Mouse (Mus musculus) cortical plate, adult 2 months (tissue): ENCODE results near the gene Nt5c3b. TPM values are rescaled to one million over a fixed set of nuclear protein-coding genes. Genes with fewer than 3 reads are reported as not detected.

Experiments used
- H3K27ac ChIP-seq: fragments of 200-500 bp; 2 replicates; pipeline ENCODE4 v1.5.1; 2012; ENCODE audit warnings: low read length, control low read depth, inconsistent platforms; ENCODE audit not compliant: insufficient read depth
- H3K4me1 ChIP-seq: fragments of 200-500 bp; 2 replicates; pipeline ENCODE4 v1.6.1; 2011; ENCODE audit warnings: low read length; ENCODE audit not compliant: control insufficient read depth, insufficient read depth
- H3K4me3 ChIP-seq: fragments of 200-500 bp; 2 replicates; pipeline ENCODE4 v1.5.1; 2011; ENCODE audit warnings: mild to moderate bottlenecking, low read length, control low read depth; ENCODE audit not compliant: insufficient read depth
- CTCF ChIP-seq: fragments of 200-500 bp; IDR thresholded peaks from 2 replicates; pipeline ENCODE4 v1.5.1; 2011; ENCODE audit warnings: mild to moderate bottlenecking, control low read depth, low read length; ENCODE audit not compliant: insufficient read depth; ENCODE audit errors: extremely low read depth
- POLR2A ChIP-seq: fragments of 200-500 bp; IDR thresholded peaks from 2 replicates; pipeline ENCODE4 v1.6.1; 2011; ENCODE audit warnings: mild to moderate bottlenecking, low read length, control low read depth; ENCODE audit not compliant: insufficient read depth; ENCODE audit errors: extremely low read depth
- polyA plus RNA-seq: library from polyadenylated mRNA; depleted of rRNA; stranded (reverse); fragments of >200 nt; gene quantifications from 2 replicates; pipeline ENCODE4 v1.2.3, GENCODE M21; 2012; rRNA removed

Gene Nt5c3b
- polyA plus RNA-seq, 1 experiment = 70.9 TPM

DNA sequence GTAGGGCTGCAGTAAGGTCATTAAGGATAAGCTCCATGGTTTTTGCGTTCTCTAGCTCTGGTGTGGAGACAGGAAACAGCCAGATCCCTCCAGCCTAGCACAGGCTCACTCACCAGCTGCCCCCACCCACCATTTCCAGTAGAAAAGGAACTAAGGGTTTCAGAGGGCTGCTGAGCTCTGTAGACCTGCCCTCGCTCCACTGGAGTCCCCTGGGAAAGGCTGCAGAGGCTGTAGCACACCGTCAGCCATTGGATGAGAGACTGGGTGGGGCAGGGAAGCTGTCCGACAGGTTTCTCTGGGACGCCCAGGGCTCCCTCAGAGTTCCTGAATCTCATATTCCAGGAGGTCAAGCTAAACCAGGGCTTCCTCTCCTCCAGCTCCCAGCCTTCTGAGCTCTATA, 55.0 kb downstream of the Nt5c3b start:
- H3K4me3 ChIP-seq = no peak overlapping the region
- H3K27ac ChIP-seq = no peak overlapping the region
- TF ChIP-seq POLR2A (no peak), CTCF (no peak)
- peaks cover 4% of the 10 kb centered on the region; the same call in 1 of the 2 replicates for H3K4me1 ChIP-seq

DNA sequence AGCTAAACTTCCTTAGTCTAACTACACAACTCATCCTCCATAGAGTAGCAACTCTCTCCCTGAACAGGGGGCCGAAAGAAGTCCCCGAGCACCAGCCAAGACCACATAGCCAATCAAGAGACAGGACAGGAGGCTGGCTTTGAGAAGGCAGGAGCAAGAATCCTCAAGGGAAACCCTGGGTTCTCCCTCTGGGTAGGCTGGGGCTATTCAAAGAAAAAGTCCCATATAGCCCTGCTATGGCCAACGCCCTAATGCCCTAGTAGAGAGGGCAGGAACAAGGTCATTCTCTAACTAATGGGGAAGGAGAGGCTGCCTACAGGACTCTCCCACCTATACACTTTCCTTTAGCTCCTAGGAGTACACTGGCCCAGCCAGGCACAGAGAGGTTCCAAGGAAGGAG, 56.6 kb downstream of the Nt5c3b start:
- H3K27ac ChIP-seq = no peak overlapping the region
- no peak overlapping the region for H3K4me3 ChIP-seq
- TF ChIP-seq POLR2A = no peak
- TF ChIP-seq CTCF = no peak
- H3K4me1 ChIP-seq = peaks cover 4% of the 10 kb centered on the region; the same call in 1 of the 2 replicates

DNA sequence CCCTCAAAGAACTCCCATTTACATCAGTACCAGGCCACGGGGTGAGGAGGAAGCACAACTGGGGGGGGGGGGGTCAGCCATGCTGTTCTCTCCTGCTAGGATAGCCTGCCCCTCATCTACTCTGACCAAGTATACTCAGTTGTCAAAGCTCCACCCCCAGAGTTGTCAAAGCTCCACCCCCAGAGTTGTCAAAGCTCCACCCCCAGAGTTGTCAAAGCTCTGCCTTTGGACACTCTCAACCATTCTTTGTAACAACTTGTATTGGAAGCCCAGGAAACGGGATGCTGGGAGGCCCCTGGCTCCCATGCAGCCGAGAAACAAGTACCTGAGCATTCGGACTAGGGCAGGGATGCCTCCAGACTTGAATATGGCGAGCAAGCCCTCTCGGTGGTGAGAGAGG, 58.9 kb downstream of the Nt5c3b start:
- Histone ChIP-seq H3K4me1 (no peaks in the 10 kb centered on the region), H3K4me3 (no peak overlapping the region), H3K27ac (no peak overlapping the region)
- TF ChIP-seq CTCF (no peak), POLR2A (no peak)

DNA sequence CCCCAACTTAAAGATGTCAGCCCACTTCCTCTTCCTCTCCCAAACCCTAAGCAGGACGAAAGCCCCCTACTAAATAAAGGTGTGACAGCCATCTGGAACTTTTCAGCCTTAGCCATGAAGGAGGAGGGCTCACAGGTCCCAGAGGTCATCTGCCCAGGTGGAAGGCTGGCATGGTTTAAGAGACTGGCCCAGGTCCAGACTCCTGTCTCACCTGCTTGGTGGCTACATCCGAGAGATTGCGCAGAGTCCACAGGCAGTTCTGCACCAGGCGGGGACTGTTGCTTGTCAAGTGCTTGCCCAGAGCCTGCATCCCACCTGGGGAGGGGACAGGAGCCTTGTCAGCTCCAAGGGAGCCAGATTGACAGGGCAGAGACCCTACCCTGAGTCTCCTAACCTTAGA, 62.3 kb downstream of the Nt5c3b start:
- Histone ChIP-seq H3K27ac (no peak overlapping the region), H3K4me3 (no peak overlapping the region)
- no peak for TF ChIP-seq CTCF
- no peak for TF ChIP-seq POLR2A

DNA sequence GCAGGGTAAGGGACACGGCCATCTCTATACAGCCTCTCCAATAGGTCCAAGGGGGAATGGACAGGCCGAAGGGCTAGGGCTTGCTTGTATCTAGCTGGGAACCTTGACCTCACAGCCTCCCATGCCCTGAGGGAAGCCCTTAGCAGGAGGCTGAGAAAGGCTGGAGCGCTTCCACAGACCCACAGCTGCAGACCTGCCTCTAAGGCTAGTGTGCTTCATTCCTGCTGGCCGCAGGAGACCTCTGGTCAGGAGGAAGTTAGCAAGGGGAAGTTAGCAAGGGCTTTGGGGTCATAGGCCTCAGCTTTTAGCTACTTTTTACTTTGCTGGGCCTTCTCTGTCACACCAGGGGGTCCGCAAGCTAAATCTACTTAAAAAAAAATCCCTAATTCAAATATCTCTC, 63.2 kb downstream of the Nt5c3b start:
- no peaks in the 10 kb centered on the region for H3K4me1 ChIP-seq
- TF ChIP-seq CTCF (no peak), POLR2A (no peak)
- no peak overlapping the region for H3K27ac ChIP-seq
- no peak overlapping the region for H3K4me3 ChIP-seq

More for the DNA sequence above, 62.3 kb downstream of the Nt5c3b start:
- H3K4me1 ChIP-seq = no peaks in the 10 kb centered on the region

DNA sequence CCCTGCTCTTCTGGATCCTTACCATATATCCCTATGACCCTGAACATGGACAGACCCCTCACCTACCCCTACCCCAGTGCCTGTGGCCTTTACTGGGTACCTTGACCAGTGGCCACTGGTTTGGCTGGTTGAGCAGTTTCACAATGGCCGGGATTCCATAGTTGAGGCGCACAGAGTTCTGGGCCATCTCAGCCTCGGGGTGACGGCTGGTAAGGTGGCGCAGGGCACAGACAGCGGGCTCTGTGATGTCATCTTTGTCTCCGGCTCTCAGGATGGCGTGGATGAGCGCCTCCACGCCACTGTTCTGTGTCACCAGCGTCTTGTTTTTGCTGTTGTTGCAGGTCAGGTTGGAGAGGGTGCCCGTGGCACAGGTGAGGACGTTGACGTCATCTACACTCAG, 63.6 kb downstream of the Nt5c3b start:
- Histone ChIP-seq H3K27ac (no peak overlapping the region), H3K4me1 (no peaks in the 10 kb centered on the region), H3K4me3 (no peak overlapping the region)
- TF ChIP-seq POLR2A (no peak), CTCF (no peak)

DNA sequence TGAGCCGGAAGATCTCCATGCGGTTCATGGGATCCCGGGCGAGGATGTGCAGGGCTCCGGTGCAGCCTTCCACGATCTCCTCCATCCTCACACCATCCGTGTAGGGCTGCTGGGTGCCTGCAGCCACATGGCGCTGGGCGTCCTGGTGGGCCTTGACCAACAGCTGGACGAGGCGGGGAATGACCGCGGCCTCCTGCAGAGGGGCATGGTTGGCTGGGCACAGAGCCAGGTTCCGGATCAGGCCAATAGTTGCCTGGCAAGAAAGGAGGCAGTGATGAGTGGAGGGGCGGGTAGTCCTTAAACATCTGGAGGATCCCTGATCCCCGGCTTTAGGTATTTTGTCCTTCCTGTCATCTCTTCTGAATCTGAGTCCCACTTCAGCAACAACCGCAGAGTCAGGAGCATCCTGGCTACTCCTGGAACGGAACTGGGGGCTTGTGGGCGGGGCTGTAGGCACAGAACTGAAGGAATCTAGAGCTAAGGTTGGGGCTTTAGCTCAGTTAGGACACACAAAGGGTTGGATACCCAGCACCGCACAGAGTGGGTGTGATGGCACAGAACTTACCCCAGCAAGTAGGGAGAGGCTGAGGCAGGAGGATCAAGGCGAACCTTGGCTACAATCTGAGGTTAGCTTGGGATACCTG, 64.7 kb downstream of the Nt5c3b start:
- peaks cover 6% of the 10 kb centered on the region for H3K4me1 ChIP-seq
- no peak overlapping the region for H3K27ac ChIP-seq
- no peak overlapping the region for H3K4me3 ChIP-seq
- TF ChIP-seq CTCF = no peak
- no peak for TF ChIP-seq POLR2A

DNA sequence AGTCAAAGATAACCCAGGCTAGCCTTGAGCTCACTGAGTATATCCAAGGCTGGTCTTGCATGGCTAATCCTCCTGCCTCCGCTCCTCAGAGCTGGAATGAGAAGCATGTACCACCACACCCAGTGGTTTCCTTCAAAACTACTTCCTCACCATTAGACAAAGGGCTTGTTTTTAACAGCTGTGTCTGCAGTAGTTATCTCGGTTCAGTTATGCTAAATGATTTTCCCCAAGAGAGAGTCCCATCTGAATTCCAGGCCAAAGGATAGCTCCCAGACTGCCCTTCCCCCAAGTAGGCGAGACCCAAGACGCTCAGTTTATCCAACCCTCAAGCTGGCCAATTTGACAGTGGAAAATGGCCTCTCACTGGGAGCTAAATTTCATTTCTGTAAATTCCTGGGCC, 65.6 kb downstream of the Nt5c3b start:
- Histone ChIP-seq H3K4me3 (no peak overlapping the region), H3K27ac (no peak overlapping the region), H3K4me1 (peaks cover 6% of the 10 kb centered on the region)
- TF ChIP-seq CTCF (no peak), POLR2A (no peak)

DNA sequence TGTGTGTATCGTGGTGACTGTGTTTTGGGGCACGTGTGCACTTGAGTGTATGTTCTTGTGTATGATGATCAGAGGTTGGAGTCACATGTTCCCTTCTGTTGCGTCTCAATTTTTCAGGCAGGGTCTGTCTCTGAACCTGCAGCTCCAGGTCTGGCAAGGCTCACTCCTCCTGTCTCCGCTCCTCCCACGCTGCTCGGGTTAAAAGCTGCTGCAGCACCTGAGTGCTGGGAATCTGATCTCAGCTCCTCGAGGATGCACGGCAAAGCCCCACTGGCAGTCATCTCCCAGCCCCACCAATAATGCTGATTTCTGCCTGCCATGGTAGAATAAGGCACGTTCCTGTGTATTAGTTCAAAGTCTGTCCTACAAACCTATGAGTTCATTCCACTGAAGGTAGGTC, 66.5 kb downstream of the Nt5c3b start:
- TF ChIP-seq POLR2A = no peak
- no peak for TF ChIP-seq CTCF
- H3K4me1 ChIP-seq = peaks cover 6% of the 10 kb centered on the region
- H3K27ac ChIP-seq = no peak overlapping the region
- no peak overlapping the region for H3K4me3 ChIP-seq

Other genes with a start within 250 kb of the Nt5c3b start
- gene Krt9, start 248.6 kb downstream of the Nt5c3b start, polyA plus RNA-seq = 4.7 and 6.4 TPM in 2 replicates
- gene Krt14, start 234.3 kb downstream of the Nt5c3b start, polyA plus RNA-seq = not detected in 2 replicates
- gene Krt16, start 192.9 kb downstream of the Nt5c3b start, polyA plus RNA-seq = not detected in 2 replicates
- 0.13 and 0.15 TPM in 2 replicates for gene Krt17, start 180.8 kb downstream of the Nt5c3b start, polyA plus RNA-seq
- gene Krt42, start 171.9 kb downstream of the Nt5c3b start, polyA plus RNA-seq = not detected in 2 replicates
- gene Eif1, start 121.9 kb downstream of the Nt5c3b start, polyA plus RNA-seq = 534 and 549 TPM in 2 replicates
- gene Gast, start 107.4 kb downstream of the Nt5c3b start, polyA plus RNA-seq = 0.33 TPM in 1 of 2 replicates, not detected in the other
- 76.5 and 83.3 TPM in 2 replicates for gene Hap1, start 85.7 kb downstream of the Nt5c3b start, polyA plus RNA-seq
- 40.9 and 48.2 TPM in 2 replicates for gene Jup, start 44.0 kb downstream of the Nt5c3b start, polyA plus RNA-seq
- 14.4 and 15.3 TPM in 2 replicates for gene P3h4, start 27.0 kb downstream of the Nt5c3b start, polyA plus RNA-seq
- gene Fkbp10, start 26.1 kb downstream of the Nt5c3b start, polyA plus RNA-seq = 8.0 and 9.6 TPM in 2 replicates
- 0.52 and 0.55 TPM in 2 replicates for gene Klhl10, start 109 bp upstream of the Nt5c3b start, polyA plus RNA-seq
- gene Klhl11, start 30.9 kb upstream of the Nt5c3b start, polyA plus RNA-seq = 13.8 TPM in 2 replicates
- gene Acly, start 86.2 kb upstream of the Nt5c3b start, polyA plus RNA-seq = 87.1 and 94.6 TPM in 2 replicates
- gene Ttc25, start 103.8 kb upstream of the Nt5c3b start, polyA plus RNA-seq = 1.8 and 2.0 TPM in 2 replicates
- 396 and 492 TPM in 2 replicates for gene Cnp, start 133.1 kb upstream of the Nt5c3b start, polyA plus RNA-seq
- 19.6 and 20.9 TPM in 2 replicates for gene Nkiras2, start 177.4 kb upstream of the Nt5c3b start, polyA plus RNA-seq
- gene Dnajc7, start 178.4 kb upstream of the Nt5c3b start, polyA plus RNA-seq = 165 and 175 TPM in 2 replicates